Mouse (Mus musculus) MEL (cell line): ENCODE measurements around the gene Tom1l2.

ENCODE experiments used
- CHD1 ChIP-seq: IDR thresholded peaks from 2 replicates; pipeline ENCODE4 v1.6.1; 2012; ENCODE audit warnings: low read depth, mild to moderate bottlenecking, inconsistent platforms, low read length, improper control_type of control experiment
- EP300 ChIP-seq, 2 experiments: IDR thresholded peaks; 2 replicates each; pipeline ENCODE4 v1.6.1; 2011; ENCODE audit warnings: improper control_type of control experiment in 2 of 2, low read length in 2 of 2, low read depth in 1 of 2, mild to moderate bottlenecking in 1 of 2
- MAFK ChIP-seq: IDR thresholded peaks from 2 replicates; pipeline ENCODE4 v1.6.1; 2011; ENCODE audit warnings: low read depth, mild to moderate bottlenecking, low read length, improper control_type of control experiment, borderline replicate concordance
- MAZ ChIP-seq: IDR thresholded peaks from 2 replicates; pipeline ENCODE4 v1.6.1; 2012; ENCODE audit warnings: low read depth, mild to moderate bottlenecking, inconsistent platforms, low read length, improper control_type of control experiment
- ZKSCAN1 ChIP-seq: IDR thresholded peaks from 2 replicates; pipeline ENCODE4 v1.6.1; 2012; ENCODE audit warnings: low read depth, mild to moderate bottlenecking, inconsistent platforms, low read length, improper control_type of control experiment, moderate library complexity

DNA sequence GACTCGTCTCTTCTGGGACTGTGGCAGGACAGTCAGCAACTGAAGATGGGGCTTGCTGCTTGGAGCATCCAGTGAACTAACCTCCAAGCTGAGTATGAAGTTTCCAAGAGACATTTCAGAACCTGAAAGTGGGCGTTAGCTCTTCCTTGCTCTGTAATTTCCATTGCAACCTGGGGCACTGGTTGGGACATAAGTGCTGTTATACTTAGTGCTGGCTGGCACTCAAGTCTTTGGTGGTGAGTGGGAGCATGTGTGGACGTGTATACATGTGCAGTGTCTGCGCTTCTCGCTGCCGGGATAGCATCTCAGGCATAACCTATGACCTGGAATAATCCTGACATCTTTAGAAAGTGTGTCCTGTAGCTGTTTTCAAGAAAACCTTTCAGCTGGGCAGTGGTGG is 38.6 kb upstream of the Tom1l2 start:
- TF ChIP-seq ZKSCAN1 (no peak), MAFK (no peak), CHD1 (no peak), MAZ (no peak), EP300 (IDR thresholded peaks at IDR 0.05; ENCODE audit: low read depth in 1 of 2, low read length in 2 of 2) (no peak)
